Mouse (Mus musculus) frontal cortex, postnatal 36 days (tissue): ENCODE measurements around the gene Lgals1.
A peak's percentile ranks its signal among the peaks of the same experiment; 100 is the strongest.

Experiments
- DNase-seq, 2 experiments: peaks; one replicate each; pipeline ENCODE4 v3.0.0; 2022; ENCODE audit warnings: low spot score in 2 of 2

Gene Lgals1

GRCm38 (mm10) chr15:78937311-78937710 is 10.8 kb downstream of the Lgals1 start:
- no peak for DNase-seq

- no peak for DNase-seq
These were observed 11.4 kb downstream of the Lgals1 start for GRCm38 (mm10) chr15:78937963-78938362.

- DNase-seq, result no peak
These were observed 13.8 kb downstream of the Lgals1 start for GRCm38 (mm10) chr15:78940325-78940724.

- DNase-seq, result peak; percentile 78 to 83
These were observed 16.1 kb downstream of the Lgals1 start for GRCm38 (mm10) chr15:78942663-78943062.

- DNase-seq, result no peak
These were observed 19.7 kb downstream of the Lgals1 start for GRCm38 (mm10) chr15:78946232-78946631.

- DNase-seq, result peak; percentile 69 to 87
These were observed 21.1 kb downstream of the Lgals1 start, which contains the start of gene Triobp for GRCm38 (mm10) chr15:78947657-78948056. Triobp (plus strand) TSS chr15:78947724.

- no peak for DNase-seq
These were observed 21.7 kb downstream of the Lgals1 start for GRCm38 (mm10) chr15:78948152-78948725.

GRCm38 (mm10) chr15:78948883-78949282 is 22.4 kb downstream of the Lgals1 start:
- DNase-seq, result no peak

GRCm38 (mm10) chr15:78955663-78956062 is 29.1 kb downstream of the Lgals1 start:
- DNase-seq, result no peak

GRCm38 (mm10) chr15:78956351-78956750 is 29.8 kb downstream of the Lgals1 start:
- DNase-seq, result no peak

- DNase-seq, result no peak
These were observed 30.5 kb downstream of the Lgals1 start for GRCm38 (mm10) chr15:78957021-78957420.

- DNase-seq, result no peak
These were observed 33.0 kb downstream of the Lgals1 start for GRCm38 (mm10) chr15:78959537-78959936.

GRCm38 (mm10) chr15:78960088-78960487 is 33.6 kb downstream of the Lgals1 start:
- no peak for DNase-seq

- DNase-seq, result peak in 1 of 2 experiments; percentile 44
These were observed 36.4 kb downstream of the Lgals1 start for GRCm38 (mm10) chr15:78962885-78963284.

GRCm38 (mm10) chr15:78971626-78972025 is 45.1 kb downstream of the Lgals1 start:
- DNase-seq, result no peak

- DNase-seq, result no peak
These were observed 47.4 kb downstream of the Lgals1 start for GRCm38 (mm10) chr15:78973950-78974349.

- DNase-seq, result no peak
These were observed 51.2 kb downstream of the Lgals1 start for GRCm38 (mm10) chr15:78977676-78978159.

- no peak for DNase-seq
These were observed 52.4 kb downstream of the Lgals1 start for GRCm38 (mm10) chr15:78978875-78979274.
